Mouse (Mus musculus): ENCODE measurements around the gene Pgls. TPM values are rescaled to one million over a fixed set of nuclear protein-coding genes. Genes with fewer than 3 reads are reported as not detected.

The Pgls gene
- polyA plus RNA-seq, 1 experiment, result 128 TPM

DNA sequence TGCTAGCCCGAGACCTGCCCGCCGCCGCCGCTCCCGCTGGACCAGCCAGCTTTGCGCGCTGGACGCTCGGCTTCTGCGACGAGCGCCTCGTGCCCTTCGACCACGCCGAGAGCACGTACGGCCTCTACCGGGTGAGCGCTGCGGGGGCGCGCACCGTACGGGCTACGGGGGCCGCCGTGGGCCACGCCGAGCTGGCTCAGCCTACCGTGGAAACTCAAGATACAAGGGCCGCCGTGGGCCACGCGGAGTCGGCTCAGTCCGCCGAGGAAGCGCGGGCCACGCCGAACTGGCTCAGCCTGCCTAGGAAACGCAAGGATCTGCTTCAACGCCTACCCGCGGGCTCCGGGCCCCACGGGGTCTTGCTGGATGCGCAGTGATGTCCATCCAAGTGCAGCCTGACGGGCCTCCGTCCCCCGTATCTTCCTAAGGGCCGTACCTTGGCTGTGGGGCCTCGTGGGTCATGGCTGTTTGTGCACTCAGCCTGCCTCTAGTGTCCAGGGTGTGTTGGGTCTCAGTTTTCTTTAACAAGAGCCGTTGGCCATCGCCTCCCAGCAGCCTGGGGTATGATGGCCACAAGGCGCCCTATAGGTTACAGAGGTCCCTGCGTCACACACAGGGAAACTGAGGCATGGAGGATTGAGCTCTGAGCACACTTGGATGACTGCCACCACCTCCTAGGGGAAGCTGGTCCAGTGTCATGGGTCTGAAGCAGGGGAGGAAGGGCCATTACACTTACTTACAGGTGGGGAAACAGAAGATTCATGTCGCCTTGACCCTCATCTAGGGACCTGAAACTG, 596 bp downstream of the Pgls start:
- no peak for TF ChIP-seq CTCF (IDR thresholded peaks at IDR 0.05; ENCODE audit: borderline replicate concordance, extremely low read depth, insufficient read depth, insufficient read length)
- no peak for TF ChIP-seq POLR2A (IDR thresholded peaks at IDR 0.05; ENCODE audit: borderline replicate concordance, extremely low read depth, insufficient read depth, insufficient read length, poor library complexity, severe bottlenecking)
- DNase-seq (ENCODE audit: low read depth), result peak; percentile 86

DNA sequence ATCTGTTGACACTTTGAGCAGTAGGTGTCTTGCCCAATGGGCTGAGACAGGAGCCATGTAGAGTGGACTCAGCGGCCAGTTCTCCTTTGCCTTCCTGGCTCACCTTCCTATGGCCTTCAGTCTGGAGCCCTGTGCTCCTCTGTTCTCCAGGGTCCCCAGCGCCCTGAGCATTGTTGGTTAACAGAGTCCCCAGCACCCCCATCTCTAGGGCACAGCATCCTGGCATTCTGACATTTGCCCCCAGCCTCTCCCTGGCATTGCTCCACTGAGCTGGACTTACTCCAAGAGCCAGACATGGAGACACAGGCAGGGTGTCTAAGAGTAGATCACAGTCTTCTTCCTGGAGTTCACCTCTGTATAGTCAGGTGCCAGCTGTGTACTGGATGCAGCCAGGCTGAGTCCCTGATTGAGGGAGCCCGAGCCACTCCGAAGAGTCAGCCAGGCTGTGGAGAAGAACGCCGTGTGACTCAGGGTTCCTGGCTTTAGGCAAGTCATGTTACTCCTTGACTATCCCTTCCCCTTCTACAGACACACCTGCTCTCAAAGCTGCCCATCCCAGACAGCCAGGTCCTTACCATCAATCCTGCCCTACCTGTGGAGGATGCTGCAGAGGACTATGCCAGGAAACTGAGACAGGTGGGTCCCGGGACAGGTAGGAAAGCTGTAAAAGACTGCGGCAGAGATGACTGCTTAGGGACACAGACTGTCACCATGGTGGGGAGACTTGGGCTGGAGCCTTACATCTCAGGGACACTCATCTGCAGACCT, 1.8 kb downstream of the Pgls start:
- DNase-seq (ENCODE audit: low read depth), result no peak
- TF ChIP-seq POLR2A (IDR thresholded peaks at IDR 0.05; ENCODE audit: borderline replicate concordance, extremely low read depth, insufficient read depth, insufficient read length, poor library complexity, severe bottlenecking), result no peak
- no peak for TF ChIP-seq CTCF (IDR thresholded peaks at IDR 0.05; ENCODE audit: borderline replicate concordance, extremely low read depth, insufficient read depth, insufficient read length)

DNA sequence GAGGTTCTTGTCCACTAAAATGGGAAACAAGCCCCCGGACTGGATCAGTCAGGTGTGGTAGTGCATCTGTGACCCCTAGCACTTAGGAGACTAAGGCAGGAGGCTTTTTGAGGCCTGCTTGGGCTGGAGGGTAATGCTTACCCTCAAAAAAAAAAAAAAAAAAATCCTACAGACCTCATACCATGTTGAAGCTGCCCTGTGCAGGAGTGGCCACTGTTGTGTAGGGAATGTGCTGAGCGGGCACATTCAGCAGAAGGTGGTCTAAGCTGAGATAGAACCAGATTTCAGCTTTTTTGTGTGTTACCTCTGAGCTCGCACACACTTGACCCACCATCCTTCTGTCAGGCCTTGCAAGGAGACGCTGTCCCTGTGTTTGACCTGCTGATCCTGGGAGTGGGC, 2.3 kb downstream of the Pgls start:
- no peak for DNase-seq (ENCODE audit: low read depth)
- no peak for TF ChIP-seq CTCF (IDR thresholded peaks at IDR 0.05; ENCODE audit: borderline replicate concordance, extremely low read depth, insufficient read depth, insufficient read length)

DNA sequence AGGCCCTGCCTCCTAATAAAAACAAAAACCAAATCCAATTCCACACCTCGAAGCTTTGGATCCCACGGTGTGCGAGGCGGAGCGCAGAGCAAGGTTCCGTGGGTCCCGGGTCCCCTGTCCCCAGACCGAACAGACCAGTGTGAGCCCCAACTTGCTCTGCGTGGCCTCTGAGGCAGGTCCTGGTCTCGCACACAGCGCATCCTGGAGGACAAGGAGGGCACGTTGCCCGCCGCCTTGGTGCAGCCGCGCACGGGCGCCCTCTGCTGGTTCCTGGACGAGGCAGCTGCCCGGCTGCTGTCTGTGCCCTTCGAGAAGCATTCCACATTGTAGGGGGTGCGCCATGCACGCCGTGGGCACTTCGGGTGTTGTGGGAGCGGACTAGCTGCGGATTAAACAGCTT, 3.9 kb downstream of the Pgls start:
- TF ChIP-seq POLR2A (IDR thresholded peaks at IDR 0.05; ENCODE audit: borderline replicate concordance, extremely low read depth, insufficient read depth, insufficient read length, poor library complexity, severe bottlenecking), result no peak
- peak; percentile 99 for TF ChIP-seq CTCF (IDR thresholded peaks at IDR 0.05; ENCODE audit: borderline replicate concordance, extremely low read depth, insufficient read depth, insufficient read length)
- DNase-seq (ENCODE audit: low read depth), result peak; percentile 87

DNA sequence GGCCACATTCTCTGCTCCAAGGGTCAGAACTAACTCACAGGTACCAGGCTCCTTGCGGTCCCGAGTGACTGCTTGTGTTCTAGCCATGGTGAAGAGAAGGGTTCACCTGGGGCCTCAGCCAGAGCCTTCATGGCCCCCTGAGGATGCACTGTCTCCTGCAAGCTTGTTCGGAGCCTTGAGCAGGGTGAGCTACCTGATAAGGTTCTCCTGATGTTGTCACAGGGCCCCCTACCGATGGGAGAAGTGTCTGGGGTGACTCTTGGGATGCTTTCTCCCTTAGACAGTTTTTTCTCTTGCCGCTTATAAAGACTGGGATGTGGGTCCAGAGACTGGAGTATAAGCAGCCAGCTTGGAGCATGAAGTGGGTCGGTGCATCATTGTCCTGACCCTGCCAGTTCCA, 4.4 kb downstream of the Pgls start:
- TF ChIP-seq CTCF (IDR thresholded peaks at IDR 0.05; ENCODE audit: borderline replicate concordance, extremely low read depth, insufficient read depth, insufficient read length), result no peak
- no peak for TF ChIP-seq POLR2A (IDR thresholded peaks at IDR 0.05; ENCODE audit: borderline replicate concordance, extremely low read depth, insufficient read depth, insufficient read length, poor library complexity, severe bottlenecking)
- no peak for DNase-seq (ENCODE audit: low read depth)

DNA sequence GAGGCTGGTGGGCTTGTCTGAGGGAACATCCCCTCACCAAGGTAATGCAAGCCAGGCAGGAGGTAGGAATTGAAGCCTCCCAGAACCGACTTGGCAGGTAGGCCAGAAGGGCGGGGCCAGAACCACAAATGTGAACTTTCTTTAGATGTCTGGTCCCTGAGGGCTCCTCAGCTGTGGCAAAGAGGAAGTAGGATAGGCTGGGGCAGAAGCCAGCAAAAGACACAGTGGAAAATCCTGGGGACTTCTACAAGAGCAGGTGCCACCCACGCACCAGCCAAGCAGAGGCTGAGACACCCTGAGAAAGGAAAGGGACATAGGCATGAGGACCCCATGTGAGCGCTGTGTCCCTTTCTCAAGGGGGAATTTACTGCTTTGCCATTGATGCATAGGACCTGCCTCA, 4.8 kb downstream of the Pgls start:
- DNase-seq (ENCODE audit: low read depth), result no peak
- no peak for TF ChIP-seq POLR2A (IDR thresholded peaks at IDR 0.05; ENCODE audit: borderline replicate concordance, extremely low read depth, insufficient read depth, insufficient read length, poor library complexity, severe bottlenecking)

DNA sequence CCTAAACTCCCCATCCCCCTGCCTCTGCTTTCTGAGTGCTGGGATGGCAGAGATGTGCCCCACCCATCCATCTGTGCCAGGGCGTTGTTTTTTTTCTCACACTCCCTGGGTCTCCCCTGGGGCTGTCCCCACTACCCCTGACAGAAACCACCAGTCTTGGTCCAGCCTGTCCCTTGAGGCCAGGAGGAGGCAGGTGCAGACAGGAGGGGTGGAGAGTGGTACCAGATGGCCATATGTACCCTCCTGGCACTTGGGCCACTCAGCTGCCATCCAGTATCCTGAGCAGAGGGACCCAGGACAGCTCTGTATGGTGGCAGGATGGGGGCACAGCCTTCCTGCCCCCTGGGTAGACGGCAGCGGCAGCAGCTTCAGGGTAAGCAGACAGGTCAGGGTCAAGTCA, 5.5 kb downstream of the Pgls start, which contains the start of gene Fam129c:
Gene Fam129c, plus strand, starts transcription at position 198 of the 400 bp plus-strand sequence.
- no peak for DNase-seq (ENCODE audit: low read depth)
- TF ChIP-seq POLR2A (IDR thresholded peaks at IDR 0.05; ENCODE audit: borderline replicate concordance, extremely low read depth, insufficient read depth, insufficient read length, poor library complexity, severe bottlenecking) (no peak), CTCF (IDR thresholded peaks at IDR 0.05; ENCODE audit: borderline replicate concordance, extremely low read depth, insufficient read depth, insufficient read length) (no peak)

DNA sequence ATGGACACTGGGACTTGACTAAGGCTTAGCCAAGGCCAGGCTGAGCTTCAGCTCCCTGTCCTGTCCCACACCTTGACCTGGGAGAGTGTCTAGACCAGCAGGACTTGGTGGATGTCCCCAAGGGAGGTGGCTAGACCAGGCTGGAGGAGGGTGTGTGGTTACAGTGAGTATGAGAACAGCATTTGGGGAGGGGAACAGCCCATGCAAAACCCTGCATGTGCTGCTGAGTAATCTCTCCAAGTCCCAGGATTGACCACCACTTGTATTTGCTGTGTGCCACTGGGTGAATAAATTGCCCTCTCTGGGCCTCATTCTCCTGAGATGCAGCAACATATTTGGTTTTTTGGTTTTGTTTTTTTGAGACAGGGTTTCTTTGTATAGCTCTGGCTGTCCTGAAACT, 6.4 kb downstream of the Pgls start:
- DNase-seq (ENCODE audit: low read depth), result no peak
- TF ChIP-seq POLR2A (IDR thresholded peaks at IDR 0.05; ENCODE audit: borderline replicate concordance, extremely low read depth, insufficient read depth, insufficient read length, poor library complexity, severe bottlenecking) (no peak), CTCF (IDR thresholded peaks at IDR 0.05; ENCODE audit: borderline replicate concordance, extremely low read depth, insufficient read depth, insufficient read length) (no peak)

DNA sequence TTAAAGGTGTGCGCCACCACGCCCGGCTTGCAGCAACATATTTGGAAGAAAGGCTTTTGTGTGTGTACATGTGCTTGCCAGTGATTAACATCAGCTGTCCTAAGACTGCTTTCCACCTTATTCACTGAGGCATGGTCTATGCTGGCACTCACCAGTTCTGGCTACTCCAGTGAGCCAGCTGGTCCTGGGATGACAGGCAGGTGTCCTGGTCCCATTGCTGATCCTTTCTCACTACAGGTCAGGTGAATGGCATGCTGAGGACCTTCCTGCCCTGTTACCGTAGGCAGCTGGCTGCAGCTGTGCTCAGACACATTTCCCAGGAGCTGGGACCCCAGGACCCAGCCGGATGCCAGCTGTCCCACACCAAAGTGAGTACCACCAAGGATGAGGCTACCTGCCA, 6.9 kb downstream of the Pgls start:
- TF ChIP-seq POLR2A (IDR thresholded peaks at IDR 0.05; ENCODE audit: borderline replicate concordance, extremely low read depth, insufficient read depth, insufficient read length, poor library complexity, severe bottlenecking) (no peak), CTCF (IDR thresholded peaks at IDR 0.05; ENCODE audit: borderline replicate concordance, extremely low read depth, insufficient read depth, insufficient read length) (no peak)

DNA sequence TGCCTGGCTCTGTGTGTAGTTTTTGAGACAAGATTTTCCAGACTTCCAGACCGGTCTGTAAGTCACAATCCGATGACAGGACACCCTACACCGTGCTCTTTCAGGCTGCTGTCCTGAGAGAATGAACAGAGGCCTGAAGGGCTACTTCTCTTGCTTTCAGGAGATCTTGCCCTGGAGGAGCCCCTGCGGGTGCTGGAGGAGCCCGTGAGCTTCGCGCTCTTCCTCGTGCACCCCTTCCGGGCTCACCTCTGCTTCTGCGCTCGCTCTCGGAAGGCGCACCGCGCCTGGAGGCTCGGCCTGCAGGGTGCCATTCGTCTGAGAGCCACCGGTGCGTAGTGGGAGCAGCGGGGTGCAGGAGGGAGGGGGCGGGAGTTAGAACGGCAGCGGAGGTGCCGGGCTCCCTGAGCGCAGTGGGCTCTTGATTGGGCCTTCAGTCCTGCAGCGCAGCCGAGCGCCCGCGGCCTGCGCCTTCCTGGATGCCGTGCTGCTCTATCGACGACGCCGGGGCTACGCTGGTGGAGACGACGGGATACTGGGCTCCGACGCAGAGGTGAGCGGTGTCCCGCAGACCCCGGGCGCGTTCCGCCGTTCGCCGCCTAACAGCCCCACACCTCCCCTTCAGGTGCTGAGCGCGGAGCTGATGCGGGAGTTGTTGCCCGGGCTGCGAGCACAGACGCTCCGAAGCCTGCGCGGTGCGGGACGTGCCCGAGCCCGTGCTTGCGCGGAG, 10.1 kb downstream of the Pgls start:
- DNase-seq (ENCODE audit: low read depth), result peak; percentile 40
- TF ChIP-seq CTCF (IDR thresholded peaks at IDR 0.05; ENCODE audit: borderline replicate concordance, extremely low read depth, insufficient read depth, insufficient read length), result no peak

More for the DNA sequence above, 6.9 kb downstream of the Pgls start:
- no peak for DNase-seq (ENCODE audit: low read depth)

DNA sequence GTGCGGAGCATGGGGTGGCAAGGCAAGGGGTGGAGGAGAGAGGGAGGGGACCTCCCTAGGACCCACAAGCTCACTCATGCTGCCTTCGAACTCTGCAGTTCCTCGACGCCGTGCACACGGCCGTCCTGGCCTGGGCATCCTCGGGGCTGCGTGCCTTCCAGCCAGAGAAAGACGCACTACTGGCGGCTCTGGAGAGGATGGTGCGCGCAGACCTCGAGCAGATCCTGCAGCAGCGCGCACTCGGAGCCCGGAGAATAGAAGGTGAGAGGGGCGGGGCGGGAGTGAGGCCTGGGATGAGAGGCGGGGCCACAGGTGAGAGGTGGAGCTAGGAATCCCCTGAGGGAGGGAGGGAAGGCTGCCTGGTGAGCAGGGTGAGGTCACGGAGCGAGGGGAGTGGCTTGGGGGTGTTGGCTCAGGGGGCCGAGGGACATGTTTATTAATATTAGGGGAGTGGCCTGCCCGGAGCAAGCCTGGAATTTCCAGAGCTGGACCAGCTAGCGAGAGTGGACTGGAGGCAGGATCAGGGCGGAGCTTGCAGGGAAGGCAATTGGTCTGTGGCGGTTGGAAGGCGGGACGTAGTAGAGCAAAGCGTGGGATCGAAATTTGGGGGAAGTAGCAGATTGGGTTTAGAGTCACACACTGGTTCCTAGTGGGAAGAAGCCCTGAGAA, 10.8 kb downstream of the Pgls start:
- TF ChIP-seq CTCF (IDR thresholded peaks at IDR 0.05; ENCODE audit: borderline replicate concordance, extremely low read depth, insufficient read depth, insufficient read length) (no peak), POLR2A (IDR thresholded peaks at IDR 0.05; ENCODE audit: borderline replicate concordance, extremely low read depth, insufficient read depth, insufficient read length, poor library complexity, severe bottlenecking) (no peak)
- DNase-seq (ENCODE audit: low read depth), result peak; percentile 62
